Mouse (Mus musculus) ES-Bruce4 (cell line): ENCODE data around the gene Chchd5.

ENCODE experiments used
- CTCF ChIP-seq: IDR thresholded peaks from one replicate; pipeline ENCODE4 v1.8.1; 2011; ENCODE audit warnings: low read depth, low read length
- EP300 ChIP-seq: IDR thresholded peaks from 2 replicates; pipeline ENCODE4 v1.6.1; 2011; ENCODE audit warnings: low read depth, low read length; ENCODE audit not compliant: insufficient read depth
- POLR2A ChIP-seq: IDR thresholded peaks from one replicate; pipeline ENCODE4 v1.8.1; 2011; ENCODE audit warnings: low read length; ENCODE audit not compliant: insufficient read depth

DNA sequence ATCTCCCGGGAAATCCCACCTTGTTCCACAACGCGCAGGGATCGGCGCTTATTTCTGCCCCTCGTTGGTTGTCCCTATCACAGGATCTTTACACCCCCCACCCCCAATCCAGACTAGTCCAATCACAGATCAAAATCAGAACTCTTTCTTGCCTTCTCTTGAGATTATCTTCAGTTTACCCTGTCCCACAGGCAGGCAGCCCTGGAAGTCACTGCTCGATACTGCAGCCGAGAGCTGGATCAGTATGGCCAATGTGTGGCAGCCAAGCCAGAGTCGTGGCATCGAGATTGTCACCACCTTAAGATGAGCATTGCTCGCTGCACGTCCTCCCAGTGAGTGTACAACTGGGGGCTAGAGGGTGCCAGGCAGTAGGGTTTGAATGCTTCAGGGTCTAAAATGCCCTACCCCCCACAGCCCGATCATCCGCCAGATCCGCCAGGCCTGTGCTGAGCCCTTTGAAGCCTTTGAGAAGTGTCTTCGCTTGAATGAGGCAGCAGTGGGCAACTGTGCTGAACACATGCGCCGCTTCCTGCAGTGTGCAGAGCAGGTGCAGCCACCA is 566 bp downstream of the Chchd5 start:
- no peak for TF ChIP-seq POLR2A
- TF ChIP-seq CTCF = no peak
- TF ChIP-seq EP300 = no peak
